Mouse (Mus musculus): ENCODE measurements around the gene Rnf41.
A peak's percentile ranks its signal among the peaks of the same experiment; 100 is the strongest.

The Rnf41 gene

DNA sequence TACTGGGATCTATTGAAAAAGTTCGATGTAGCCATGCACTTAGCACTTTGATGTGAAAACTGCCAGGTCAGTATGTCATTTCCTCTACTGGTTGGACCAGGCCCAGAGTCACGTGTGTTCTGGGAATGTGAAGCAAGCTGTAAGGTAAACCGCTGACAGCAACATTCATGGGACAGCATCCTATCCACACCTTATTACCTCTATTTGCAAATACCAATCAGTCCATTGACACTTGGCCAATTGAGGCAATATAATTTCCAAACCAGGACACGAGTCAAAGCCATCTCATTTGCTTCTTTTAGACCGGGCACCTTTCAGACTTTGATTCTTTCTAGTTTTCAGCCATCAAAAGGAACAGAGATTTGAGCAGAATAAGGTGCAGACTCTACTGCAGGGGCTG lies 17.6 kb downstream of the Rnf41 start:
- no peak for DNase-seq (ENCODE audit: low read depth, low spot score)

DNA sequence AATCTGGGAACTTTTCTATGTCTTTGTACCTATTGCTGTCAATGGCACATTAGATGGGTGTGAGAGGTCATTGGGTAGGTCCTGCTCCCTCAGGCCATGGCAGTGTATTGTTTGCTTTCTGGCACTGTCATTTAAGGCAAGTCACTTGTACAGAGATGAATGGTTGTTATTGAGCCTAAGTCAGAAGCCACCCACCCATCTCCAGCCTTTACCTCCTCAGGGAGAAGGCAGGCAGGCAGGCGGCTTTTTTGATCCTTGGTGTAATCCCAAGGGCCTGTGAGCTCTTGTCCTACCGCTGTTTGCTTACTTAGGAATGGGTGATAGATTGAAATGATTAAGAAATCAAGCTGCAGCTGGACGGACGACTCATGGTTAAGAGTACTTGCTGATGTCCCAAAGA lies 18.0 kb downstream of the Rnf41 start:
- no peak for DNase-seq (ENCODE audit: low read depth, low spot score)

DNA sequence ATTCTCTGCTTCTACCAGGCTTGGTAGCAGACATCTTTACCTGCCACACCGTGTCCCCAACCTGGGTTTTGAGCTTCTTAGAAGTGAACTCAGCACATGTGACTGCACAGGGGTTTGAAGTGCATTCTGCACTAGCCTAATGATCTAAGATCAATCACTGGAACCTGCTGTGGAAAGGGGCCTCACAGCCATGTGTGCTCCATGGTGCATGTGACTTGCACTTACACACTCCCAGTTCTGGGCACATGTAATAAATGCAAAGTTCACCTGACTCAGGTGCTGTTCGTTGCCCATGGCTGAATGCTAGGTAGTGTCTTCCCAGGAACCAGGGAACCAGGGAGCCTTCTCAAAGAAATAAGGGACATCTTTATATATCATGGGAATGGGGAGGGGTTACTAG lies 22.0 kb downstream of the Rnf41 start:
- DNase-seq (ENCODE audit: low read depth, low spot score), result no peak

DNA sequence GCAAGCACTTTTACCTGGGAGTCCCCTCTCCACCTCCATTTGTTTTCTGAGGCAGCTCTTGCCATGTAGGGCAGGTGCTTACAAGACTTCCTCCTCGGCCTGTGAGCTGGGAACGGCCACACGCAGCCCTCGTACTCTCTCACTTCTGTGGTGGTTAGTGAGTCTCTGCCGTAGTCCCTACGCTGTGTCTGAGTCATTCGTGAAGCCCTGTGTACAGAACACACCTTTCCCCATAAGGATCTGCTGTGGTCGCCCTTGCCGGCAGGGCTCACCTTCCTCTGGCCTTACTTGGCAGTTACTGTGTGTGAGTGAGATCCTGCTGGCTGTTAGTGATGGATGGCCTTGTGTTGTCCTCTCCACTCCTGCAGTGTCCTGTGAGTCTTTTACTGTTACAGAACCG lies 23.2 kb downstream of the Rnf41 start:
- DNase-seq (ENCODE audit: low read depth, low spot score), result no peak

DNA sequence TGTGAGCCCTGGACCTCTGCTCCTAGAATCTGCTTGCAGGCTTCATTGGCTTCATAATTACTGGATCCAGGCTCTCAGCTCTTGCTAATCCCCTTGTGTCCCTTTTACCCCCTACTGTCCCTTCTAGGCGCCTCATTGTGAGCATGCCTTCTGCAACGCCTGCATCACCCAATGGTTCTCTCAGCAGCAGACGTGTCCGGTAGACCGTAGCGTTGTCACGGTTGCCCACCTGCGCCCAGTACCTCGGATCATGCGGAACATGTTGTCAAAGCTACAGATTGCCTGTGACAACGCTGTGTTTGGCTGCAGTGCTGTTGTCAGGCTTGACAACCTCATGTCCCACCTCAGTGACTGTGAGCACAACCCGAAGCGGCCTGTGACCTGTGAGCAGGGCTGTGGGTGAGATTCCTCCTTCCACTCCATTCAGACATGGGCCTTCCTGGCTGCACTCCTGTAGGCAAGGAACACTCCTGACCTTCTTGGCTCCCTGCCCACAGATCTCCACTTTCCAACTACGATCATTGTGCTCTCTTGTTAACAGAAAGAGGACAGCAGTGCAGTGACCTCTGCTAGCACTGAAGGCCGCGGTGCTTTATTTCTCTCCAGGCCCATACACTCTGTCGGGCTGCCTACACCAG lies 23.8 kb downstream of the Rnf41 start:
- DNase-seq (ENCODE audit: low read depth, low spot score), result peak; percentile 8

DNA sequence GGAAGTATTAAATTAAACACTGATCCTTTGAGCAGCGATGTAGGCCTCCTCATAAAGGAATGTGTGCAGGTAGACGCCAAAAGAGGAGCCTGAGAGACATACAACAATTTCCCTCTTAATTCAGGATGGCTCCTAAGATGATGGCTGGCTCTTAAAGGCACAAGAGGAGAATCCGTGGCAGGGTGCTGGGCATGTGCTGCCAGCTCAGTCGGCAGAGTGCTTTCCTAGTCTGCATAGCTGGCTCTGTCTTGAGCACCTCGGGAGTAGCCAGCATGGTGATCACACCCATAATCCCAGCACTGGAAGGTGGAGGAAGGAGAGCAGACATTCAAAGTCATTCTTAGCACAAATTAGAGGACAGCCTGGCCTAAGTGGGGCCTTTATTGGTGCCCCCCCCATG lies 24.4 kb downstream of the Rnf41 start:
- DNase-seq (ENCODE audit: low read depth, low spot score), result no peak

DNA sequence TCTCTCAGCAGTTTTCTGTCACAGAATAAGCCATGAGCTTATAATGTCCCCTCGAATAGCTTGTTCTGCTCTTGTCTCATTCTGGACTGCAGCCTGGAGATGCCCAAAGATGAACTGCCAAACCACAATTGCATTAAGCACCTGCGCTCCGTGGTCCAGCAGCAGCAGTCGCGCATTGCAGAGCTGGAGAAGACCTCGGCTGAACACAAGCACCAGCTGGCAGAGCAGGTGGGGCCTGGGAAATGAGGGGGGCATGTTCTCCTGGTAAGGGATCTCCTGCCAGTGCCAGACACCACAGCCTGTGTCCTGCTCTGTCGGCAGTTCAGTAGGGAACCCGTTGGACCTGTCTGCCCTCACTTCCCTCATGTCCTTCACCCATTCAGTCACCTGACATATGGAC lies 24.9 kb downstream of the Rnf41 start:
- DNase-seq (ENCODE audit: low read depth, low spot score), result no peak

DNA sequence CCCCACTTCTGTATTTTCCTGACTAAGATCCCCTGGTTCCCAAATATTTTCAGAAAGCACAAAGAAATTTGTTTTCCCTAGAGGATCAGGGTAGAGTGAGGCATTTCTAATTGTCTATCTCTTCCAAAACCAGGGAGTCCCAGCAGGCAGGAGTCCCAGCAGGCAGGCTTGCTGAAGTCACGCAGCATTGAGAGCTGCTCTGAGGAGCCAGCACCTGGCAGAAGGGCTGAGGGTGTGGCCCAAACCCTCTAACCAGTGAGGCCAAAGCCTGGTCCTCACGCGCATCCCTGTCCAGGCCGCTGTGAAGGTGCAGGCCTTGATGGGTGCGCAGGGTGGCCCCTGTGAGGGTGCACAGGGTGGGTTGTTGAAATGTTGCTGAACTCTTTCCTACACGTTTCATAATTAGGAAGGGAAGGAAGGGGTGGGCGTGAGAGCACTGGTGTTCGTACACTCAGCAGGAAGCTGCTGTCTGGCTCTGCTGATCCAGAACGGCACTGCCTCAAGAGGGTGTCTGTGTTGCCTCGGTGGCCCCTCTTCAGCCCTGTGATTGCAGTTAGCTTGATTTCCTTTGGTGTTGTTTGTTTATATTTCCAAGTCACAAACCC lies 27.3 kb downstream of the Rnf41 start:
- no peak for DNase-seq (ENCODE audit: low read depth, low spot score)

DNA sequence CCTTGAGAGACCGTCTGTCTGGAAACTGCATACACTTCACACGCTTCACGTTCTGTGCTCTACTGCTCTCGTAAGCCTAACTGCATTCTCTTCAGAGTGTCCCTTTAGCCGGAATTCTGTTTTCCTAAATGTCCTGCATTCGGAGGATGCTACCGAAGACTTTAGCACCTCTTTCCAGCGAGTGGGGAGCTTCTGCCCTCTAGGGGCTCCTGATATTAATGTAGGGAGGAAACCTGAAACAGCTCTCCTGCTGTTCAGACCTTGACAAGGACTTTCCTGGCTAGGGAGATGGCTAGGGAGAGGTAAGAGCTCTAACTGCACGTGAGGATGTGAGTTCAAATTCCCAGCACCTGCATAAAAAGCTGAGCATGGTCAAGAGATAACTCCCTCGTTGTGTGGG lies 28.9 kb downstream of the Rnf41 start:
- no peak for DNase-seq (ENCODE audit: low read depth, low spot score)

DNA sequence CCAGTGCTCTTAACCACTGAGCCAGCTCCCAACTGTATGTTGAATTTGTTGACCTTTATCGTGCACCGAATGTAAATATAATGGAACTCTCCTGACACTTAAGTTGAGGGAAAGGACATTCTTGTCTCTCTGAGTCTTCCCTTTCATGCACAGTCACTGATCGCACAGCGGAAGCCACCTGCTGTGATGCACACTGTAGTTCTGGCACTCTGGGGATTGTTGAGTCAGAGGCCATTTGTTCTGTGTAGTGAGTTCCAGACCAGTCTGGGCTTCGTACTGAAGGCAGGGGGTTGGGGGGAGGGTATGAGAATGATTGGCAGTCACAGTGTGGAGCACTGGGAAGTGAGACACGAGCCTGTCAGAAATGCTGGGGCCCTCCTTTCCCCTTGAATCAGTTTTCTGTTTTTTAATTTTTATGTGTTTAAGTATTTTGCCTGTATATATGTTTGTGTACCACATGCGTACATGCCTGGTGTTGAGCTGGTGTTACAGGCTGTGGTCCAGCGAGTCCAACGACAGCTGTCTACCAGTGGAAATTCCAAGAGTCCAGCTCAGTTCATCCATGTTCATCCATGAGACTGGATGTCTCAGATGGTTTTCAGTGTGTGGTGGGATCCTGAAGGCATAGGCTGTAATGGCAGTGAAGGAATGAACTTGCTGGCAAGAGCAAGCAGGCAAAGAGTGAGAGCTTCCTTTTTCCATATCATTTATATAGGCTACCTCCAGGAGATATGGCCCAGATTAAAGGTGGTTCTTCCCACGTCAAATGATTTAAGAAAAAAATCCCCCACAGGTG lies 30.1 kb downstream of the Rnf41 start:
- DNase-seq (ENCODE audit: low read depth, low spot score), result no peak

DNA sequence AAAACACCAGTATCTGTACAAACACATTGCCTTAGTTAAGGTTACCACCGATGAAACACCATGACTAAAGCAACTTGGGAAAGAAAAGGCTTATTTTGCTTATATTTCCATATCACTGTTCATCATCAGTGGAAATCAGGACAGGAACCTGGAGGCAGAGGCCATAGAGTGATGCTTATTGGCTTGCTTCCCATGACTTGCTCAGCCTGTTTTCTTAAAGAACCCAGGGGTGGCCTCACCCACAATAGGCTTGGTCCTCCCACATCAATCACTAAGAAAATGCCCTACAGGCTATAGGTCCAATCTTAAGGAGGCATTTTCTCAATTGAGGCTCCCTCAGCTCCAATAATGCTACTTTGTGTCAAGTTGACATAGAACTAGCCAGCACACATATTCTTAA lies 31.3 kb downstream of the Rnf41 start:
- no peak for DNase-seq (ENCODE audit: low read depth, low spot score)

DNA sequence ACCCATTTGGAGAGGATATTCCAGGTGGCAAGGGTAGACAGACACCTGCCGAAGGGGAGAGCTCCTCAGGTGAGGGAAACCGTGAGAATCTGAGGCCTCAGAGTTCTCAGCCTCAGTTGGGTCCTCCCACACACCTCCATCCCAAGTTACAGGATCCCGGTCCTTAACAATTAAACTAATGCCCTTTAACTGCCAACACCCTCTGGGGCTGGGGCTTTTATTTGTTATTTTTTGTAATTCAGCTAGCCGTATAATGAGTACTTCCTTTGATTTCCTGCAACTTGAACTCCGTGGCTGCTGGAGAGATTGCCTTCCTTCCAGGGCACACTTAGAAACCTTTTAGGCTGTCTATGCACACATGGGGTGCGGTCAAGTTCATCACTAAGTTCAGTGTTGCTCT lies 32.9 kb downstream of the Rnf41 start:
- no peak for DNase-seq (ENCODE audit: low read depth, low spot score)

DNA sequence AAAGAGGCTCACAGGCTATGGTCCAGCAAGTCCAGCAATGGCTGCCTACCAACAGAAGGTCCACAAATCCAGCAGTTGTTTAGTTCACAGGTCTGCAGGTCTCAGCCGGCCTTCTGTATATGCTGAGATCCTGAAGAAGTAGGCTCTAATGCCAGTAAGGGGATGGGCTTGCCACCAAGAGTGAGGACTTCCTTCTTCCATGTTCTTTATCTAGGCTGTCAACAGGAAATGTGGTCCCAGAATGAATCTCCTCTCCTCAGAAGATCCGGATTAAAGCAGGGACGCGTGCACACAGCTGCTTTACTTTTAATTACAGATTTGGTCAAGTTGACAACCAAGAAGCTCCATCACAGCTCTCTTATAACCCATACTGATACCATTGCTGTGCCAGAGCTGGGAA lies 34.0 kb downstream of the Rnf41 start:
- DNase-seq (ENCODE audit: low read depth, low spot score), result no peak

DNA sequence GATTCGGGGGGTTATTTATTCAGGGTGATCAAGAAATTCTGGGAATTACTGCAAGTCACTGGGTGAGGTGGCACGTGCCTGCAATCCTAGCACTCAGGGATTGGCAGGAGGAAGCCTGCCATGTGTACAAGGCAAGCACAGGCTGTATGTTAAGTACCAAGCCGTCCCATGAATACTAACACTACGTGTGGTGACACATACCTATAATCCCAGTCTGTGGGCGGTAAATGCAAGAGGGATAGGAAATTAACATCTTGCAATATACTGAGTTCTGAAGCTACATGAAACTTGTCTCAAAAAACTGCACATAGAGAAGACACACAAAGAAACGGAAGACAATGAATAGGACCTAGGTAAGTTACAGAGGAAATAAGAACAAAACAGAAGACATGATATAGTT lies 39.6 kb downstream of the Rnf41 start:
- DNase-seq (ENCODE audit: low read depth, low spot score), result no peak

DNA sequence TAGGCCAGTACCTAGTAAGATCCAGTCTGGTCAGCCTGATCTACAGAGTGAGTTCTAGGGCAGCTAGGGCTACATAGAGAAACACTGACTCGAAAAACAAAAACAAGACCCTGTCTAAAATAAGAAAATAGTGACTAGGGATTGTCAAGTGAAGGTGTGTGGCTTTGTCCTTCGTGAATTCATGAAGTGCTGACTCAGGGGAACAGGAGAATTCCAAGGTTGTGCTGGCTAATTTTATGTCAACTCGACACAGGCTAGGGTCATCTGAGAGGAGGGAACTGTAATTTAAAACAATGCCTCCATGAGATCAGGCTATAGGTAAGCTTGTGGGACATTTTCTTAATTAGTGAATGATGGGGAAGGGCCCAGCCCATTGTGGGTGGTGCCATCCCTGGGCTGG lies 43.0 kb downstream of the Rnf41 start:
- DNase-seq (ENCODE audit: low read depth, low spot score), result no peak

DNA sequence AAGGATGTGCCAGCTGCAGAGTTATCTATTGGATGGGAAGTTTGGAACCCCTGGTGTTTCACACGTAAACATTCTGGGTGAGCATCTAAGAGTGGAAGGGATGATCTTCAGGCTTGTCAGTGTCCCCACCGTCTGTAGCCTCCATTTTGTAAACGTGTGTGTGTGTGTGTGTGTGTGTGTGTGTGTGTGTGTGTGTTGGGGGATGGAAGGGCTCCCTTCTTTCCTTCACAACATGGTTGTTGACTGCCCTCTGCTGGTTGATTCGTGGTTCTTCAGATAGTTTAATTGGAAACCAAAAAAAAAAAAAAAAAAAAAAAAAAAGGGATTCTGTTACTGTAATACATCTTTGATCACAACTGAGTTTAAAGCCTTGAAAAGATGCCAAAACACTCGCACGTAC lies 43.8 kb downstream of the Rnf41 start:
- peak; percentile 87 for DNase-seq (ENCODE audit: low read depth, low spot score)

DNA sequence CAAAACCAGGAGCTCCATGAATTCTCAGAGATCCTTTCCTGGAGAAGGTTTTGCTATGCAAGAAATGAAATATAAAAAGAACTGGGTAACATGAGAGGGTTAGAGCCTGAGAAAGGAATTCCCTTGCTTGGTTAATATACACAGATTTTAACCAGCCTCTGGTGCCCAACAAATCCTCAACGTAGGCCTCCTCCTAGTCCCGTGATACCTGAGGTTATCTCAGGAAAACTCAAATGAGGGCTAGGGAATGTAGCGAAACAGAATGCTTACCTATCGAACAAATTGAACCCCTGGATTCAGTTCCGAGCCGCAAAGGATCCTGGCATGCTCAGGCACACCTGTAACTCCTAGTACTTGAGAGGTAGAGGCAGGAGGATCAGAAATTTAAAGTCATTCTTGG lies 46.2 kb downstream of the Rnf41 start:
- no peak for DNase-seq (ENCODE audit: low read depth, low spot score)

DNA sequence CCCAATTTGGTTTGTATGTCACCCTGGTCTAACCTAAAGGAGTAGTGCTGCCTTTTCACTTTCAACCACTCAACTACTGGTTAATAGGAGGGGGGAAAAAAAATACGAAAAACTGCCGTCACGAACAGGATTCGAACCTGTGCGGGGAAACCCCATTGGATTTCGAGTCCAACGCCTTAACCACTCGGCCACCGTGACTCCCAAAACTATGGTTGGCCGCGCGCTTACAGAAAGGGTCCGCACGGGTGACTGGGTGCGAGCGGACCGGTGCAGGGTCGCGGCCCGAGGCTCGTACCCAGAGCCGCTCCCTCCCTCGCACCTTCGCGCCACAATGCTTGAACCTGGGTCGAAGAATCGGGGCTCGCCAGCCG lies 46.9 kb downstream of the Rnf41 start:
- peak; percentile 74 for DNase-seq (ENCODE audit: low read depth, low spot score)

DNA sequence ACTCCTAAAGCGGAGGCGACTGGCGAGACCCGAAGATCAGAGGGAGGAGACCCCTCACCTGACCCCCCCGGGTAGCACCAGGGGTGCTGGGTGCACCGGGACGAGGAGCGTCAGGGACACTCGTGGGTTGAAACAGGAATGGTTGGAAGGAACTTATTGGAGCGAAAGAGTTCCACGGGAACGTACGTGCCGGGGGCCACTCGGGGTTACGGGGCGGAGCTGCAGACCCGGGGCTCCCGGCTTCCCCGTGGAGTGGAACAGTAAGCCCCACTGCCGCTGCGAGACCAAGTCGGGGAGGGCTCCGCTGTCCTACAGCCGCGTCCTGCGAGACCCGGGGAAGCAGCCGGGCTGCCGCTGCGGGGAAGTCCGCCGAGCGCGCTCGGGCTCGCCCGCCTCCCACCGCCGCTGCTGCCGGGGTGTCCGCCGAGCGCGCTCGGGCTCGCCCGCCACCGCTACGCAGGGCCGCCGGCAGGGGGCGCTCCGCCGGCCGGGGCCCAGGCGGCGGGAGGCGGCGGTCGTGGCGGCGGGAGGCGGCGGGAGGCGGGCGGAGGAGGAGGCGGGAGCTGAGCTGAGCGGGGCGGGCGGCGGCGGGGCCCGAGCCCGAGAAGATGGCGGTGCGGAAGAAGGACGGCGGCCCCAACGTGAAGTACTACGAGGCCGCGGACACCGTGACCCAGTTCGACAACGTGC lies 47.4 kb downstream of the Rnf41 start, which contains the start of gene Smarcc2:
Smarcc2 (plus strand) TSS at position 530 of the 690 bp plus-strand sequence.
- DNase-seq (ENCODE audit: low read depth, low spot score), result peak; percentile 77

DNA sequence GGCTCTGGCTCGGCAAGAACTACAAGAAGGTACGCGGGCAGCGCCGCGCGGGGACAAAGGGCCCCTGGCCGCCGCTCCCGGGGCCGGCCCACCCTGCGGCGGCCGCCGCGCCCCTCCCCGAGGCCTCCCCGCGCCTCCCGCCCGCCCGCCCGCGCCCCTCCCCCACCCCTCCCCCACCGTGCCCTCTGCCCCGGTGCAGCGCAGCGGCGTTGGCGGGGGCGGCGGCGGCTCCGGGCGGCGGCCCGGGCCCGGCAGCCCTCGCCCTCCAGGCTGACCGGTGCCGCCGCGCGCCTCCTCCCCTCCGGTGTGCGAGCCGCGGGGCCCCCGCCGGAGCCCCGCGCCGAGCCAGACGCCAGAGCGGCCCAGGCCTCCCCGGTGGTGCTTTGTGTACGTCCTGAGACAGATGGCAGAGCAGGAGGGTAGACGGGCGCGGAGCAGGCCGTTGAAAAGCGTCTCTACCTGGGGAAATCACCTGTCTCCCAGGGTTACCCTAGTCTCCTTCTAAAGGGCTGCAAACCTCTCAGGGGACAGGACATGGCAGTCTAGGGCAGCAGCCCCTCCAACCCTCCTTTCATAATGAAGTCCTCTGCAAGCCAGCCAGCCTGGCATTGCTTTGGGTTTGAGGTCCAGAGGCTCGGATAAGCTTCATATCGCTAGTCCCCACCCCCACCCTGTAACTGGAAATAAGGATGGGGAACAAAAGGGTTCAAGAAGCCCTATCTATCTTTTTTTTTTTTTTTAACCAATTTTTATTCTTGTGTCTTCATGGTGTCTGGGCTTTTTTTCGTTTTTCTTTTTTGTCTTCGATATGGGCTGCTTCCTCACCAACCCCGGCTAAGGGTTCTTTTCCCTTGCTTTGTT lies 48.2 kb downstream of the Rnf41 start:
- DNase-seq (ENCODE audit: low read depth, low spot score), result no peak

DNA sequence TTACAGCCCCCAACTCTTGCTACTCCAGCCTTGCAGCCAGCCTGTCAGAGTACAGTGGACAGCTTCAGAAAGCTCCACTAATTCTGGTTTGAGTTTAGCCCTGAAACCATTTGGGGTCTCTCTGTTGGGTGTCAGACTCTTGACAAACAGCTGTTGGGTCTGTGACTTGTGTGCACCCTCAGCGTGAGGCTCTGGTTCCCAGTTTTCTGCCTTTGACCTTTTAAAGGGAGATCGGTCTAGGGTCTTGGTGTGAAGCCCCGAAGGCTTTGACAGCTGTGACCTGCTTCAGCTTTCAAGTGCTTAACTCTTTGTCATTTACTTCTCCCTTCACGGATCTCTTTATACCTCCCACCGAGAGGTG lies 48.8 kb downstream of the Rnf41 start:
- no peak for DNase-seq (ENCODE audit: low read depth, low spot score)

DNA sequence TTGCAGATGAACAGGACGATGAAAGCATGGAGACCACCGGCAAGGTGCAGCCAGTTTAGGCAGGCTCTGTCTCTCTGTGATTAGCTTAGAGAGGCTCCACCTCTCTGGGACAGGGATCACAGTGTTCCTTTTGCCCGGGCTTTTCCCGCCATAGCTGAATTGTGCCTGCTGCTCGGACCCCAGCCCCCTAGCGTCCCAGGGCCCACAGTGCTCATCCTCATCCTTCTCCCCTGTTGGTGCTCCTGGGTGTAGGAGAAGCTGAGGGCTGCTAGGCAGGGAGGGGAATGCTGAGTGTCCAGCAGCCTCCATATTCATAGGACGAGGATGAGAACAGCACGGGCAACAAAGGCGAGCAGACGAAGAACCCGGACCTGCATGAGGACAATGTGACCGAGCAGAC lies 62.9 kb downstream of the Rnf41 start:
- DNase-seq (ENCODE audit: low read depth, low spot score), result no peak
